Mouse (Mus musculus) macrophage (primary cell): ENCODE results near the gene Ciart. TPM values are rescaled to one million over a fixed set of nuclear protein-coding genes. Genes with fewer than 3 reads are reported as not detected.

Experiments used
- polyA plus RNA-seq: library from polyadenylated mRNA; stranded (reverse); fragments of 250-400 nt; gene quantifications from 3 replicates; pipeline ENCODE4 v1.2.4, GENCODE M21; 2018; ENCODE audit warnings: inconsistent platforms

Ciart gene
- polyA plus RNA-seq, 1 experiment from 2014 or later = 1.7 TPM

Other genes with a start within 250 kb of the Ciart start
- gene Mcl1, start 223.5 kb downstream of the Ciart start, polyA plus RNA-seq = 251 to 507 TPM (median 488 TPM) in 3 replicates
- 0.38 to 3.1 TPM (median 1.9 TPM) in 3 replicates for gene Adamtsl4, start 194.3 kb downstream of the Ciart start, polyA plus RNA-seq
- gene Ecm1, start 142.7 kb downstream of the Ciart start, polyA plus RNA-seq = 105 to 185 TPM (median 109 TPM) in 3 replicates
- 16.5 to 26.6 TPM (median 17.3 TPM) in 3 replicates for gene Tars2, start 122.0 kb downstream of the Ciart start, polyA plus RNA-seq
- 15.5 to 19.9 TPM (median 19.3 TPM) in 3 replicates for gene Rprd2, start 63.4 kb downstream of the Ciart start, polyA plus RNA-seq
- gene Prpf3, start 26.4 kb downstream of the Ciart start, polyA plus RNA-seq = 17.0 to 29.6 TPM (median 22.6 TPM) in 3 replicates
- gene Mrps21, start 10.7 kb downstream of the Ciart start, polyA plus RNA-seq = 241 to 288 TPM (median 280 TPM) in 3 replicates
- 76.4 to 139 TPM (median 117 TPM) in 3 replicates for gene BC028528, start 9.8 kb upstream of the Ciart start, polyA plus RNA-seq
- gene Aph1a, start 11.7 kb upstream of the Ciart start, polyA plus RNA-seq = 49.5 to 102 TPM (median 98.0 TPM) in 3 replicates
- not detected in 3 replicates for gene Car14, start 22.4 kb upstream of the Ciart start, polyA plus RNA-seq
- 40.1 to 196 TPM (median 80.7 TPM) in 3 replicates for gene Anp32e, start 47.0 kb upstream of the Ciart start, polyA plus RNA-seq
- gene Plekho1, start 113.8 kb upstream of the Ciart start, polyA plus RNA-seq = 189 to 264 TPM (median 249 TPM) in 3 replicates
- 18.6 to 31.7 TPM (median 25.9 TPM) in 3 replicates for gene Vps45, start 176.2 kb upstream of the Ciart start, polyA plus RNA-seq
- gene Otud7b, start 222.3 kb upstream of the Ciart start, polyA plus RNA-seq = 9.7 to 10.5 TPM (median 10.4 TPM) in 3 replicates